Mouse (Mus musculus): ENCODE measurements around the gene Gja1.

Gene Gja1

DNA sequence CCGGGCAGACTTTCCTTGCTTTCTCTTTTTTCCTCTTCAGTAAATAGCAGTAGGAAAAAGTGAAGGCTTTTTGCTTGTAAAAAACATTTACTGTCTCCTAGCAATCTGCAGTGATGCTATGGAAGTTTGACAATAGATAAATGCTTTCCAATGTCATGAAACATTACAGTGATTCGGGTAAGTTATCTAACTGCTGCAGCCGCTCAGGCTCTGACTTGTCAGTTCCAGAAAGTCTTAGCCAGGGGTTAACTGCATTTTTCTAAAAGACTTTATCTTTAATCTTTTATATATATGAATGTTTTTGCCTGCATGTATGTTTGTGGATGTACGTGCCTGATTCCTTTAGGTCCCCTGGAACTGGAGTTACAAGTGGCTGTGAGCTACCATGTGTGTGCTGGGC lies 45.4 kb downstream of the Gja1 start:
- DNase-seq = no peak

- no peak for DNase-seq
These were observed 48.1 kb downstream of the Gja1 start for GRCm38 (mm10) chr10:56425016-56425798.

DNA sequence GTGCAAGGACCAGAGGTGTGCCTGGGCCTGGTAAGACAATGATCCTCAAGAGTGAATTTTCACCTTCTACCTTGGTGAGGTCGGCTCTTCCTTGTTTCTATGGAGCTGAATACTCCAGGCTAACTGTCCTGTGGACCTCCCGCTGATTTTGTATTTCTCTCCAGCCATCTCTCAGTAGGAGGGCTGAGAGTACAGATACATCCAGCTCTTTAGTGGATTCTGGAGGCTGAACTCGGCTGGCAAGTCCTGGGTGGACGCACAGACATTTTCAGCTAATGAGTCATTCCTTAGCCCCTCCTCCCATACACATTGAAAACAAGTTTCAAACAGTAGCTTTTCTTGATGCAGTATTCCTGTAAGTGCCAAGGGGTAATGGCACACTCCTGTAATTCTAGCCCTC lies 49.2 kb downstream of the Gja1 start:
- no peak for DNase-seq

- no peak for DNase-seq
These were observed 50.3 kb downstream of the Gja1 start for GRCm38 (mm10) chr10:56427382-56427781.

DNA sequence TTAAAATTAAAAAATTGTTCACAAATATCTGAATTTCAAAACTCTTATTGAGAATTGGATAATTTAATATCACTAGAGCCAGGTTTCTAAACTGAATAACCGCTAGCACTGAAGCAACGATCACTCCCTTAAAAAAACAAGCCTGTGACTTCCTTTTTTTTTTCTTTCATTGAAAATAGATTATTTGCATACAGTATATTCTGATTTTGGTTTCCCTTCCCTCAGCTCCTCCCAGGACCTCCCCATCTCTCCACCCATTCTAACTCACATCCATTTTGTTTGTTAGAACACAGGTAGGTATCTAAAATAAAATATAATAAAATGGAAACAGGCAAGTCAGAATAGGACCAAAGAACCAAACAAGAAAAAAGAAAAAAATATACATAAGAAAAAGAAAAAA lies 50.7 kb downstream of the Gja1 start:
- no peak for DNase-seq

DNA sequence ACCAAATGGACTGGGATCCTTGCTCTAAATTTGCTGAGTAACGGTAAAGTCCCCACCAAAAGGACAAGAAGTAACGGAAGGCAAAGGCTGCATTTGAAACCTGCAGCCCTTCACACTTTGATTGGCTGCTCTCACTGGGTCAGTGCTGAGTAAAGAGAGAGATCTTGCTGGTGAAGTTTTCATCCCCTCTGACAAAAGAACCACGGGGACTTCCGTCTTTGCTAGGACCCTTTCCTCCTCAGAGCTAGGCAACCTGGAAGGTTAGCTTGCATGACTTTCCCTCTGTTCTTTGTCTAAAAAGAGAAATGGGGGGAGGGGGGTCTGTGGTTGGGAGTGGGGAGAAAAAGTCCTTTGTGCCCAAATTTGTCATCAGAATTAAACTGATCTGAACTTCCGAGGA lies 51.9 kb downstream of the Gja1 start:
- DNase-seq = no peak

DNA sequence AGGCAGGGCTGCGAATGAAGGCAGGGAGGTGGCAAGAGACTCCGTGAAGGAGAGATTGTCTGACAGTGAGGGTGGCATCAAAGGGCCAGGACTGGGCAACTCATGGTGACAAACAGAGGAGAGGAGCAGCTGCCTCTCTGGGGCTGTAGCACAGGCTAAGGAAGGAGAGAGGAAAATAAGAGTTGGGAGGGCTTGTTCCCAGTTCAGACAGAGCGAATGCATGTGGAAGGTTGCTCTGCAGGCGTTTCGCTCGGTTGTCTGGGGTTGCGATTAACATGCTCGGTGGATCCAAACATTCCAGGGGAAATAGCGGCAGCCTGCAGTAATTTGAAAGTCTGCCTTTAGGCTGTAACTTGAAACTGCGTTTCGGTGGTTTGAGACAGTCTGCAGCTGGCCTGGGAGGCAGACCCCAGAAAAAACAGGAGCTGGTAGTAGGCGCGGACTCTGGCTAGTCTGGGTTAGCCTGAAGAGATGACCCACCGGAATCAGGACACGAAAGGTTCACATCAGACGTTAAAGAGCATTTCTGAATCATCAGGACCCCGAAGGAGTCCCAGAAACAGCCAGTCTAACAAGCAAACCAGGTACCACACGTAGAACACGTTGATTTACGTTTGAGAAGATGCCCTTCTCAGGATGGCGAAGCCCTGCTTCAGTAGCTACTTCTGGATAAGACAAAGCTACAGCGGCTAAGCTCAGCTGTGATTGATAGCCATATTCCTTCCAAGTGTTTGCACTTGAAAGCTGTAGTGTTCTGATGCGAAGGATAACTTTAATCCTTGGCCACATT lies 54.7 kb downstream of the Gja1 start:
- no peak for DNase-seq

- DNase-seq = no peak
These were observed 55.2 kb downstream of the Gja1 start for GRCm38 (mm10) chr10:56432390-56432709.

DNA sequence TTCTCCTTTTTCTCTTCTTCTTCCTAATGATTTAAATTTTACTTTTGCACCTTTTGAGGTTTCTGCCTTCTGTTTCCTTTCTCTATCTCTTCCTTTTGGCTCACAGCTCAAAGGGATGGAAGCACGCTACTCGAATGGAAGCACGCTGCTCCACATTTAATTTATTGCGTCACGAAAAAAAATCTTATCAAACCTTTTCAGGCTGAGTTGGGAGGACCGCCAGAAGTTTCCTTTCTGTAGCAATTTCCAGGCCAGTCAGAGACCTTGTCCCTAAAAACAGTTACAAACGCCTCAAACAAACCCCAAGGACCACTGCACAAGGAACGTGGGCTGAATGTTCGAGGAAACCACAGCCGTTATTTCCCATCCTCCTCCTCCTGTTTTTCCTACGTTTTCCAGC lies 60.2 kb downstream of the Gja1 start:
- no peak for DNase-seq

DNA sequence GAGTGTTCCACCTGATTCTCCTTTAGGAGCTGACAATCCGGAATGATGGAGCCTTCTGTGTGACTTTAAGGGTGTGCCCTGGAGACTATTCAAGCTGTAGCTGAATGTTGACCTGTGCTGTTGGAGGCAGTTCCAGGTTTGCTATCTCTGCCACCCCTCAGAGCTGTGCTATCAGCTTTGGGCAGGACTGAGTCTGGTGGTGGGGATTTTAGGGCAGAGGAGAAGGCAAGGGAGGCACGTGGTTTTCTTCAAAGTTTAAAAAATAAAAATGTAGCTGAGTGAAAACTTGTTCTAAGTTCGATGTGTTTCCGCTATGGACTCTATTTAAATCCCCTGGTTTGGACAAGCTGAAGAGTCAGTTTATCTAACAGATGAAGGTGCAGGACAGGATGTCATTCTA lies 62.5 kb downstream of the Gja1 start:
- no peak for DNase-seq

GRCm38 (mm10) chr10:56444457-56444856 lies 67.3 kb downstream of the Gja1 start:
- DNase-seq = no peak

GRCm38 (mm10) chr10:56449030-56449429 lies 71.9 kb downstream of the Gja1 start:
- no peak for DNase-seq
